Comparison of ENCODE assay signal across 31 mouse cellular contexts in genomic region chr4:59169981-59170380, GRCm38 (mm10). TPM values are rescaled to one million over a fixed set of nuclear protein-coding genes. Genes with fewer than 3 reads are reported as not detected.
"Had no signal": no experiment of that assay in that cellular context is flagged by ENCODE, and none has a peak within 500 bp of the region (broad histone marks: within the 10 kb centered on the region; RNA-seq: fewer than 3 reads in every experiment).

No protein-coding gene starts in this region.

- H3K4me3 ChIP-seq: kidney, embryonic 15.5 days; left cerebral cortex, adult 2 months; limb, embryonic 10.5 days; limb, embryonic 13.5 days; liver, embryonic 12.5 days; liver, embryonic 15.5 days; lung, embryonic 15.5 days; megakaryocyte, embryonic 14.5 days; midbrain, embryonic 10.5 days; midbrain, embryonic 13.5 days; myocyte had no signal

- ATAC-seq: liver, embryonic 12.5 days; midbrain, embryonic 13.5 days; midbrain, embryonic 16.5 days had no signal

- H3K36me3 ChIP-seq: kidney, embryonic 15.5 days; limb, embryonic 10.5 days; limb, embryonic 13.5 days; liver, embryonic 12.5 days; liver, embryonic 15.5 days; lung, embryonic 15.5 days; midbrain, embryonic 10.5 days; midbrain, embryonic 13.5 days had no signal

- DNase-seq: kidney, adult 11 months; kidney, adult 8-10 months; kidney, postnatal 10 days; kidney, postnatal 36 days; layer of hippocampus, postnatal 36 days; liver; lung, adult 18-20 months; lung, postnatal 10 days; lung, postnatal 36 days; right cerebral cortex, adult 18-20 months; right cerebral cortex, postnatal 14 days; right cerebral cortex, postnatal 4 days had no signal

- H3K27me3 ChIP-seq: kidney, embryonic 15.5 days; limb, embryonic 13.5 days; liver, embryonic 12.5 days; liver, embryonic 15.5 days; lung, embryonic 15.5 days; megakaryocyte, embryonic 14.5 days; midbrain, embryonic 13.5 days had no signal

- H3K27ac ChIP-seq: kidney, embryonic 15.5 days; left cerebral cortex, adult 2 months; limb, embryonic 10.5 days; limb, embryonic 13.5 days; liver, embryonic 12.5 days; liver, embryonic 15.5 days; lung, embryonic 15.5 days; midbrain, embryonic 10.5 days; midbrain, embryonic 13.5 days; stomach, postnatal 0 days had no signal

- H3K4me1 ChIP-seq: kidney, embryonic 15.5 days; limb, embryonic 10.5 days; limb, embryonic 13.5 days; lung, embryonic 15.5 days; midbrain, embryonic 13.5 days had no signal

RNA-seq across cellular contexts. Expression of gene AI481877, which starts 31.2 kb away (rescaled TPM):
- total RNA-seq: layer of hippocampus, adult 8-10 months; layer of hippocampus, postnatal 10 days; layer of hippocampus, postnatal 36 days; left cerebral cortex, adult 2 months; left cerebral cortex, postnatal 10 days; monocyte, adult 5-6 weeks had no signal
- polyA plus RNA-seq: kidney, embryonic 15.5 days; limb, embryonic 10.5 days; limb, embryonic 13.5 days; liver, embryonic 12.5 days; liver, embryonic 15.5 days; lung, embryonic 15.5 days; midbrain, embryonic 10.5 days; midbrain, embryonic 16.5 days; neural tube, embryonic 11.5 days; stomach, embryonic 14.5 days had no signal
